Mouse (Mus musculus) embryonic facial prominence, embryonic 14.5 days (tissue): ENCODE results near the gene Henmt1. TPM values are rescaled to one million over a fixed set of nuclear protein-coding genes. Genes with fewer than 3 reads are reported as not detected.

Experiments used
- ATAC-seq: fragments of 200-750 bp; cut with Nextera tagmentation; 2 replicates; pipeline ENCODE4 v1.8.0; 2017; ENCODE audit warnings: low read depth, moderate number of reproducible peaks, moderate TSS enrichment
- DNase-seq: peaks from one replicate; pipeline ENCODE4 v3.0.0-alpha.2; 2015; ENCODE audit warnings: low spot score
- H3K27ac ChIP-seq: fragments of 300-500 bp; sonication (generic); replicated peaks from 2 replicates; pipeline ENCODE4 v1.5.1; 2014; ENCODE audit warnings: low read depth, mild to moderate bottlenecking, low read length, moderate library complexity
- H3K27me3 ChIP-seq: fragments of 300-500 bp; sonication (generic); replicated peaks from 2 replicates; pipeline ENCODE4 v1.6.1; 2014; ENCODE audit warnings: low read length; ENCODE audit not compliant: control insufficient read depth, insufficient read depth
- H3K36me3 ChIP-seq: fragments of 300-500 bp; sonication (generic); 2 replicates; pipeline ENCODE4 v1.6.1; 2014; ENCODE audit warnings: low read length, mixed read lengths; ENCODE audit not compliant: control insufficient read depth, insufficient read depth
- H3K4me1 ChIP-seq: fragments of 300-500 bp; sonication (generic); 2 replicates; pipeline ENCODE4 v1.6.1; 2014; ENCODE audit warnings: antibody characterized with exemption, low read length; ENCODE audit not compliant: control insufficient read depth, insufficient read depth
- H3K4me2 ChIP-seq: fragments of 300-500 bp; sonication (generic); 2 replicates; pipeline ENCODE4 v1.6.1; 2014; ENCODE audit warnings: low read depth, mild to moderate bottlenecking, low read length, moderate library complexity, mixed read lengths
- H3K4me3 ChIP-seq: fragments of 300-500 bp; sonication (generic); 2 replicates; pipeline ENCODE4 v1.5.1; 2014; ENCODE audit warnings: low read depth, mild to moderate bottlenecking, low read length
- H3K9ac ChIP-seq: fragments of 300-500 bp; sonication (generic); 2 replicates; pipeline ENCODE4 v1.6.1; 2014; ENCODE audit warnings: low read depth, mild to moderate bottlenecking, low read length, moderate library complexity, mixed read lengths
- H3K9me3 ChIP-seq: fragments of 300-500 bp; sonication (generic); 2 replicates; pipeline ENCODE4 v1.6.1; 2016; ENCODE audit warnings: low read length; ENCODE audit not compliant: control insufficient read depth
- WGBS: fragments of 180-500 bp; shearing (Covaris S2); extraction: QIAGEN DNeasy Blood & Tissue Kit; methylation state at CpG from one replicate; pipeline ENCODE4 v1.1.7; 2014; 5-methylcytosine and 5-hydroxymethylcytosine counted together
- polyA plus RNA-seq: library from polyadenylated mRNA; unstranded; fragments of >200 nt; fragmentation: Nextera tagmentation; extraction: Ambion mirVana; gene quantifications from 2 replicates; pipeline ENCODE4 v1.2.1, GENCODE M21; 2014

Henmt1 gene
- polyA plus RNA-seq = 0.81 and 1.2 TPM in 2 replicates

- peak within 1 kb of the TSS; percentile 61 for H3K4me2 ChIP-seq
- peak within 1 kb of the TSS; percentile 35 for H3K4me3 ChIP-seq
- H3K27ac ChIP-seq = no peak within 1 kb of the TSS
- H3K9ac ChIP-seq = peak within 1 kb of the TSS; percentile 46
- ATAC-seq (no peak), DNase-seq (no peak)
- H3K4me1 ChIP-seq = no peaks in the 10 kb centered on the region
- H3K27me3 ChIP-seq = no peaks in the 10 kb centered on the region
- H3K36me3 ChIP-seq = no peaks in the 10 kb centered on the region
- H3K9me3 ChIP-seq = no peaks in the 10 kb centered on the region
- WGBS = 75% methylated on average over 5 of the region's 5 CpGs
Observed at GRCm38 (mm10) chr3:108939573-108939972, at the start of gene Henmt1. Gene Henmt1 (plus strand): TSS chr3:108939873.

- WGBS = 88% methylated on average over 1 of the region's 1 CpGs
- DNase-seq (no peak), ATAC-seq (no peak)
- H3K27me3 ChIP-seq = no peaks in the 10 kb centered on the region
- no peak within 1 kb of the TSS for H3K4me3 ChIP-seq
- no peaks in the 10 kb centered on the region for H3K4me1 ChIP-seq
- H3K9me3 ChIP-seq = no peaks in the 10 kb centered on the region
- no peaks in the 10 kb centered on the region for H3K36me3 ChIP-seq
- H3K27ac ChIP-seq = no peak within 1 kb of the TSS
- H3K9ac ChIP-seq = no peak within 1 kb of the TSS
- H3K4me2 ChIP-seq = no peak within 1 kb of the TSS
Observed at GRCm38 (mm10) chr3:108889908-108890307, 49.8 kb upstream of the Henmt1 start, which contains the start of gene Fndc7. Gene Fndc7 (minus strand): TSS chr3:108890008.

DNA sequence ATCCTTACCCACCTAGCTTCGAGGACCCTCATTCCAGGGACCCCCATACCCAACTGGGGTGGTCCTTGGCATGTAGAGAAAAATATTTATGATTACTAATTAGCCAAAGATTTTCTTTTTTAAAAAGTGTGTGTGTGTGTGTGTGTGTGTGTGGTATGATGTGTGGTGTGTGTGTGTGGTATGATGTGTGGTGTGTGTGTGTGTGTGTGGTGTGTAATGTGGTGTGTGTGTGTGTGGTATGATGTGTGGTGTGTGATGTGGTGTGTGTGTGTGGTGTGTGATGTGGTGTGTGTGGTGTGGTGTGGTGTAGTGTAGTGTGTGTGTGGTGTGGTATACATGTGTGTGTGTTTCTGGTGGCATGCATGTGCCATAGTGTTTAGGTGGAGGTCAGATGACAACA, 47.6 kb upstream of the Henmt1 start:
- H3K9me3 ChIP-seq = no peaks in the 10 kb centered on the region
- H3K36me3 ChIP-seq = no peaks in the 10 kb centered on the region
- ATAC-seq (no peak), DNase-seq (no peak)
- no peak overlapping the region for H3K27ac ChIP-seq
- no peak overlapping the region for H3K4me3 ChIP-seq
- no peaks in the 10 kb centered on the region for H3K4me1 ChIP-seq
- 72% methylated on average over 1 of the region's 1 CpGs for WGBS
- H3K9ac ChIP-seq = no peak overlapping the region
- H3K27me3 ChIP-seq = no peaks in the 10 kb centered on the region
- no peak overlapping the region for H3K4me2 ChIP-seq

DNA sequence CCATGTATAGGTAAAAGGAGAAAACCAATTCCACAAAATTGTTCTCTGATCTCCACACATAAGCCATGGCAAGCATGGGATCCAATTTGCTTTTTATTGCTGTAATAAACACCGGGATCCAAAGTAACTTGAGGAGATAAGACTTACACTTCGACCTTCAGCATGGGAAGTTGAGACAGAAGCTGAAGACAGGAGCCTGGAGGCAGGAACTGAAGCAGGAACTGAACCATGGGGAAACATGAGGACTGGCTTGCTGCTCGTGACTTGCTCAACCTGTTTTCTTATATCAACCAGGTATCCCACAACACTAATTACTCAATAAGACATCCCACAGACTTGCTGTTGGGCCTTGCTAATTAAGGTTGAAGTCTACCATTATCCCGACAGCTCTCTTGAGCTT, 46.8 kb upstream of the Henmt1 start:
- Histone ChIP-seq H3K36me3 (no peaks in the 10 kb centered on the region), H3K4me1 (no peaks in the 10 kb centered on the region), H3K27ac (no peak overlapping the region), H3K9ac (no peak overlapping the region), H3K27me3 (no peaks in the 10 kb centered on the region), H3K4me3 (no peak overlapping the region), H3K4me2 (no peak overlapping the region), H3K9me3 (no peaks in the 10 kb centered on the region)
- ATAC-seq = no peak
- 64% methylated on average over 4 of the region's 4 CpGs for WGBS
- DNase-seq = no peak

DNA sequence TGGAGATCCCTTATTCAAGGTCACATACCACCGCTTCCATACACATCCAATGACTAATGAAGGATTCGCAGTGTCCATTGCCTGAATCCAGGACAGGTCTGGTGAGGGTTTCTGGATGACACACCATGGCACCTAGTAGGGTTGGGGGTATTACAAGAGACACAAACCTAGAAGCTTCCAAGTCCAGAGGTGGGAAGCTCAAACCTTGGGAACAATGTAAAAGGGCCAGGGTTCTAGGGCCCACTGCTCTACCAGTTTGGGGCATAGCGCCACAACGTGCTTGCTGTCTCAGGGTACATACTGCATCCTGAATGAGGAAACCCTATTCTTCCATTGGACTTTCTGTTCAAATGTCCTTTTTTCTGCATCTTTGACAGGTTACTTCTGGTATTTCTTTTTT, 41.0 kb upstream of the Henmt1 start:
- no peaks in the 10 kb centered on the region for H3K4me1 ChIP-seq
- H3K4me2 ChIP-seq = no peak overlapping the region
- 87% methylated on average over 4 of the region's 4 CpGs for WGBS
- peaks cover 33% of the 10 kb centered on the region for H3K36me3 ChIP-seq
- peaks cover 6% of the 10 kb centered on the region; the same call in 1 of the 2 replicates for H3K9me3 ChIP-seq
- no peak for ATAC-seq
- no peak for DNase-seq
- no peak overlapping the region for H3K4me3 ChIP-seq
- H3K27me3 ChIP-seq = no peaks in the 10 kb centered on the region
- no peak overlapping the region for H3K27ac ChIP-seq
- no peak overlapping the region for H3K9ac ChIP-seq

GRCm38 (mm10) chr3:108900147-108900546, 39.5 kb upstream of the Henmt1 start:
- Histone ChIP-seq H3K9ac (no peak overlapping the region), H3K4me1 (no peaks in the 10 kb centered on the region), H3K27me3 (no peaks in the 10 kb centered on the region), H3K4me3 (no peak overlapping the region), H3K27ac (no peak overlapping the region), H3K4me2 (no peak overlapping the region), H3K9me3 (peaks cover 6% of the 10 kb centered on the region; the same call in 1 of the 2 replicates), H3K36me3 (peaks cover 48% of the 10 kb centered on the region)
- ATAC-seq = no peak
- WGBS = 80% methylated on average over 3 of the region's 3 CpGs
- no peak for DNase-seq

- no peaks in the 10 kb centered on the region for H3K27me3 ChIP-seq
- H3K36me3 ChIP-seq = peaks cover 53% of the 10 kb centered on the region
- 70% methylated on average over 5 of the region's 5 CpGs for WGBS
- ATAC-seq (no peak), DNase-seq (no peak)
- H3K4me2 ChIP-seq = no peak overlapping the region
- peaks cover 6% of the 10 kb centered on the region; the same call in 1 of the 2 replicates for H3K9me3 ChIP-seq
- H3K4me3 ChIP-seq = no peak overlapping the region
- no peak overlapping the region for H3K27ac ChIP-seq
- no peak overlapping the region for H3K9ac ChIP-seq
- no peaks in the 10 kb centered on the region for H3K4me1 ChIP-seq
Observed at GRCm38 (mm10) chr3:108900681-108901080, 39.0 kb upstream of the Henmt1 start.

DNA sequence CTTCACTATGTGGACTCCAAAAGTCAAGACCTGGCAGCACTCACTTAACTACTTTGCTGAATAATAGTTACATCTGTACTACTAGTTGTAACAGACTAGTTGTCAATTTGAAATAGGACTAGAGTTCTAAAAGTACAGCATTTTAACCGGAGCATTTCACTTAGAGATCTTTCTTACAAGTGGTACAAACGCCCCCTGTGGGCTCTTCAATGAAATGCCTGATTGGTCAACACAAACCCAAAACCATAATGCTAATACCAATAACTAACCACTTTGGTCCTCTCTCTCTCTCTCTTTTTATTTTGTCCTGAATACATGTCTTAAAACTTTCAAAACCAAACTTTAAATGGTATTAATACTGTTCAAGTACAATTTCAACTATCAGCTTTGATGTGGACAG, 37.6 kb upstream of the Henmt1 start:
- no peak overlapping the region for H3K4me3 ChIP-seq
- ATAC-seq = no peak
- peaks cover 6% of the 10 kb centered on the region; the same call in 1 of the 2 replicates for H3K9me3 ChIP-seq
- H3K36me3 ChIP-seq = peaks cover 66% of the 10 kb centered on the region
- 59% methylated on average over 2 of the region's 2 CpGs for WGBS
- H3K27ac ChIP-seq = no peak overlapping the region
- no peaks in the 10 kb centered on the region for H3K27me3 ChIP-seq
- DNase-seq = no peak
- no peak overlapping the region for H3K4me2 ChIP-seq
- no peaks in the 10 kb centered on the region for H3K4me1 ChIP-seq
- H3K9ac ChIP-seq = no peak overlapping the region

DNA sequence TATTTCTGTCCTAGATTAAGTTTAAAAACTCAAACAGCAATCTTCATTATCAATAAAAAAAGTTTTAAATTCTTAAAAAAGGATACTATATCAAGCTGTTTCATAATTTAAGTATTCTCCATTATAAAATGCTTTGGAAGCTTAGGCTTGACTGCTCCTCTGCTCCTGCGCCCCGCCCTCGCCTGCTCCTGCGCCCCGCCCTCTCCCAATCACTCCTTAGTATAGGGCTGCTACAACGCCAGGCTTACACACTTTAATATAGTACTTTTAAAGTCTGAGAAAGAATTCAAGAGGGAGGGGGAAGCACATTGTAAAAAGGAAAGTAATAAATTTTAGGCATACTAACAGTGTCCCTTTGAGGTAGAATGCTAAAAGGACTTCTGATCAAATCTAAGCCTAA, 36.7 kb upstream of the Henmt1 start:
- WGBS = 95% methylated on average over 6 of the region's 6 CpGs
- Histone ChIP-seq H3K4me1 (no peaks in the 10 kb centered on the region), H3K4me3 (no peak overlapping the region), H3K36me3 (peaks cover 75% of the 10 kb centered on the region), H3K27me3 (no peaks in the 10 kb centered on the region), H3K9ac (no peak overlapping the region), H3K27ac (no peak overlapping the region), H3K9me3 (peaks cover 6% of the 10 kb centered on the region; the same call in 1 of the 2 replicates), H3K4me2 (no peak overlapping the region)
- ATAC-seq = no peak
- DNase-seq = no peak
